Mouse (Mus musculus): ENCODE data around the gene Tek. TPM values are rescaled to one million over a fixed set of nuclear protein-coding genes. Genes with fewer than 3 reads are reported as not detected.

Tek gene
- polyA plus RNA-seq, 1 experiment: 2.0 TPM

DNA sequence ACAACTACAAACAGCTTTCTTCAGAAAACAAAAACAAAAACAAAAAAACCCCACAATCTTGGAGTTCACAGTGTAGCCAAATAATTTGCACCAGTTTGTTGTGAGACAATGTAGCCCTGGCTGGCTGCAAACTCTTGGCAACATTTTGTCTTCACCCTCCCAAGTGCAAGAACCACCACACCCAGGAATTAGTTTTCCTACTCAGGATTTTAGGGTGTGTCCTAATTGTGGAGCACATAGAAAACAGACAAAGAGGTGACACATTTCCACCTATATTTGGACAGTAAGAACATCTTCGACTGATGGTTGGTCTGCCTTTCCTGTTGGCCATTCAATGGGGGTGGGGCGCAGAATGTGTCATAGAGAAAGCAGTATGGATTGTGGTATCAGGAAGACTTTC lies 46.8 kb downstream of the Tek start:
- DNase-seq (ENCODE audit: low read depth, low spot score): no peak

DNA sequence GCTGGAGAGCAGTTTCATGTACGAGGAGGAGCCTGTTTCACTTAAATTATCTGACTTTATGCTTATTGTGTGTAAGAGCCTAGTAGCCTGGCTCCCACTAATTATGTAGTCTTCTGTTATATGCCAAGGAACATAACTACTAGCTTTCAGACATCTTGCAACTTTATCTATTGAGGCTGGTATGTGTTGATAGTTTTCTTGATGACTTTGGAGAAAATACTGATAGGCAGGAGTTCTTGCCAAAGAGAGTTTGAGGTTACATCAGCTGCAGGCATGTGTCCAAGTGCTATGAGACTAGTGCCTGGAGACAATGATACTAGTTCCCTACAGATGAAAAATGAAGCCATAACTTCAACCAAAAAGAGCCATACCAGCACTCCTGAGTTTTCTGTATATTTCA lies 64.1 kb downstream of the Tek start:
- 42% methylated on average over 1 of the region's 1 CpGs for WGBS
- no peak for DNase-seq (ENCODE audit: low read depth, low spot score)

More for the DNA sequence above, 46.8 kb downstream of the Tek start:
- 88% methylated on average over 2 of the region's 2 CpGs for WGBS

GRCm38 (mm10) chr4:94810616-94811015 lies 71.5 kb downstream of the Tek start:
- 75% methylated on average over 1 of the region's 1 CpGs for WGBS
- DNase-seq (ENCODE audit: low read depth, low spot score): no peak

DNA sequence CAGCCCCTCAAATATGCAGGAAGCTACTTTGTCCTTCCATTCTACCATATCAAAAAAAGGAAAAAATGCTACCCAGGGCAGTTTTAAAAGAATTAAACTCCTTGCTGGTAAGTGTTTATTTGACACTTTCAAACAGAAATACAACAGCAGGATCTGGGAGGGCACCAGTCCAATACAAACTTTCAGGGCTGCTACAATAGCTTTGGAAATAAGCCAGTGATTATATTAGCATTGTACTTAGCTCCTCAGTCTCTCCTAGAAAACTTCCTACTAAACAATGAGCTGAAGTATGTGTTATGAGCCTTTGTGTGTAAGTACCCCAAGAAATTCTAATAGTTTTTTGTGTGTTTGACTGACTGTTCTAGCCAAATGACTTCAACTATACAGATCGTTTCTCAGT lies 87.8 kb downstream of the Tek start:
- 56% methylated on average over 1 of the region's 1 CpGs for WGBS

DNA sequence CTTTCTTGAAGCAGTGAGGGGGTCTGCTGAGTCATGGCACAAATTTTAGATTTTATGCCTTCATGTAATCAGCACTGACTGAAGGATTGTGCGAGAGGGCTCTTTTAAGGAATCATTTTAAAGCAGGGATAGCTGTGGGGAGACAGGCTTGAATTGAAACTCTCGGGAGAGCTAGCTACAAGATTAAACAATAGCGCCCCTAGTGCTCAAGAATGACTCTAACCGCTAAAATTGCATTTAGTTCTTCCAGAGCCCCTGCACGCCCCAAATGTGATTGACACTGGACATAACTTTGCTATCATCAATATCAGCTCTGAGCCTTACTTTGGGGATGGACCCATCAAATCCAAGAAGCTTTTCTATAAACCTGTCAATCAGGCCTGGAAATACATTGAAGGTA lies 88.3 kb downstream of the Tek start:
- WGBS: 27% methylated on average over 5 of the region's 5 CpGs
- no peak for DNase-seq (ENCODE audit: low read depth, low spot score)

More for the DNA sequence above, 87.8 kb downstream of the Tek start:
- no peak for DNase-seq (ENCODE audit: low read depth, low spot score)

- DNase-seq (ENCODE audit: low read depth, low spot score): no peak
- WGBS: 56% methylated on average over 6 of the region's 6 CpGs
Measured at GRCm38 (mm10) chr4:94829924-94830386, 90.9 kb downstream of the Tek start.

GRCm38 (mm10) chr4:94837061-94837460 lies 98.0 kb downstream of the Tek start:
- no peak for DNase-seq (ENCODE audit: low read depth, low spot score)
- 62% methylated on average over 7 of the region's 7 CpGs for WGBS

DNA sequence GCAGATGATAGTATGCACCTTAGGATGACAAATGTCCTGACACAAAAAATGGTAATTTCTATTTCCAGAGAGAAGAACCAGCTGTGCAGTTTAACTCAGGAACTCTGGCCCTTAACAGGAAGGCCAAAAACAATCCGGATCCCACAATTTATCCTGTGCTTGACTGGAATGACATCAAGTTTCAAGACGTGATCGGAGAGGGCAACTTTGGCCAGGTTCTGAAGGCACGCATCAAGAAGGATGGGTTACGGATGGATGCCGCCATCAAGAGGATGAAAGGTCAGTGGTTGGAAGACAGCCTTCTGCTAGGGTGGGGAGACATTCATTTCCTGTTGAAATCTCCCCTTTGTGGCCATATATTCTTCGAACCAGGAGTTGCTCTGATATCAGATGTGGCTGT lies 114.2 kb downstream of the Tek start:
- DNase-seq (ENCODE audit: low read depth, low spot score): no peak
- WGBS: 85% methylated on average over 7 of the region's 7 CpGs

DNA sequence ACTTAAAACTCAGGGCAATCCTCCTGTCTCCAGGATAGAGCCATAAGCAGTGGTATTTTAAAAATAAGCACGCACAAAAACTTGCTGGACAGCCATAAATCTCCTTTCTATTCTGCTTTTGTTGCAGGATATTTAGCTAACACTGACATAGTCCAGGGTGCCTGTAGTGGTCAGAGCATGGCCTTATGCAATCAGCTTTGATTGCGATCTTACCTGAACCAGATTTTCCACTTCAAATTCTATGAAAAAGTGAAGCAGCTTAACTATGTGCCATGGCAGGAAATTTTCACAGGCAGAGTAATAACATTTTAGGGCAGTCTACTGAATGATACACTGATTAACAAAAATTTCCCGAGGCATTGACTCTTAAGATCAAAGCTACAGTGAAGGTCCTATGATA lies 115.2 kb downstream of the Tek start:
- DNase-seq (ENCODE audit: low read depth, low spot score): no peak
- 63% methylated on average over 3 of the region's 3 CpGs for WGBS

GRCm38 (mm10) chr4:94855201-94855600 lies 116.1 kb downstream of the Tek start:
- no peak for DNase-seq (ENCODE audit: low read depth, low spot score)
- 39% methylated on average over 3 of the region's 3 CpGs for WGBS

GRCm38 (mm10) chr4:94900744-94901143 lies 161.7 kb downstream of the Tek start:
- peak; percentile 6 for DNase-seq (ENCODE audit: low read depth, low spot score)
- 15% methylated on average over 2 of the region's 2 CpGs for WGBS

GRCm38 (mm10) chr4:94901780-94902179 lies 162.7 kb downstream of the Tek start:
- 34% methylated on average over 3 of the region's 3 CpGs for WGBS
- DNase-seq (ENCODE audit: low read depth, low spot score): no peak

Other genes with a start within 250 kb of the Tek start
- not detected in 2 replicates for gene Gm10306, start 182.7 kb upstream of the Tek start, polyA plus RNA-seq (2012; rRNA removed)
- gene Caap1, start 182.5 kb upstream of the Tek start, polyA plus RNA-seq (2012; rRNA removed): 1.6 and 3.3 TPM in 2 replicates
- 13.9 and 29.7 TPM in 2 replicates for gene Plaa, start 136.0 kb upstream of the Tek start, polyA plus RNA-seq (2012; rRNA removed)
- gene Ift74, start 124.8 kb upstream of the Tek start, polyA plus RNA-seq (2012; rRNA removed): 0.56 and 0.62 TPM in 2 replicates
- gene Lrrc19, start 89.1 kb upstream of the Tek start, polyA plus RNA-seq (2012; rRNA removed): 7.9 and 12.7 TPM in 2 replicates
- gene Eqtn, start 189.6 kb downstream of the Tek start, polyA plus RNA-seq (2012; rRNA removed): not detected in 2 replicates
- 2.6 and 5.0 TPM in 2 replicates for gene Mysm1, start 239.8 kb downstream of the Tek start, polyA plus RNA-seq (2012; rRNA removed)

Data from large intestine, adult 2 months (tissue).